Mouse (Mus musculus) erythroblast, adult 5-6 weeks (primary cell): ENCODE results near the gene Thbs2. TPM values are rescaled to one million over a fixed set of nuclear protein-coding genes. Genes with fewer than 3 reads are reported as not detected.

Source experiments
- ATAC-seq: replicated peaks from 2 replicates; pipeline ENCODE4 v1.8.0; 2016; ENCODE audit warnings: moderate number of reproducible peaks, mild to moderate bottlenecking, moderate TSS enrichment, inconsistent platforms; ENCODE audit not compliant: poor library complexity, low FRiP score, severe bottlenecking
- total RNA-seq, 2 experiments: library from RNA; stranded (forward) in 1 of 2; stranded (reverse) in 1 of 2; fragments of 150-400 nt in 1 of 2; fragments of 200-764, 138-1000 nt in 1 of 2; gene quantifications; 2 replicates each; pipeline versions ENCODE4 v1.2.3 to v1.2.4; 2015 to 2017; ENCODE audit warnings: low replicate concordance in 2 of 2

The Thbs2 gene
- not detected in 2 replicates for total RNA-seq (2015; ENCODE audit: low replicate concordance)
- total RNA-seq (2017; ENCODE audit: low replicate concordance): not detected in 2 replicates

DNA sequence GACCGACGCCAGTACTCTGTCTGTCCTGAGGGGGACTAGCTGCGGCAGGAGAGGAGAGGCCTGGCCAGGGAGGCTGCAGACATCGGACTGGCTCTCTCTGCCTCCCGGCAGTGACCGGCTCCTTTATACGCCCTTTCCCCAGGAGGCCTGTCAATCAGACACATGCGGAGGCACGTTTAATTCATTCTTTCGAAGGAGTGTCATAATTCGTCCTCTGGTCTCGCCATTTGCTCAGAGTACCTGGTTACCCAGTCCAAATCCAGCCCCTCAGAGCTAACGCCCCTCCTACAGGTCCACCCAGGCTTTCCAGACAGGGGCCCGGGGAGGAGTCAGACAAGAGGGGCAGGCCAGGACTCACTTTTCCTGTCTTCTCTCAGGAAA, at the start of gene Thbs2:
Gene Thbs2 (minus strand): TSS at position 242 of the 381 bp plus-strand sequence.
- ATAC-seq: no peak

- no peak for ATAC-seq
These were observed 41.5 kb upstream of the Thbs2 start for GRCm38 (mm10) chr17:14735493-14736004.

DNA sequence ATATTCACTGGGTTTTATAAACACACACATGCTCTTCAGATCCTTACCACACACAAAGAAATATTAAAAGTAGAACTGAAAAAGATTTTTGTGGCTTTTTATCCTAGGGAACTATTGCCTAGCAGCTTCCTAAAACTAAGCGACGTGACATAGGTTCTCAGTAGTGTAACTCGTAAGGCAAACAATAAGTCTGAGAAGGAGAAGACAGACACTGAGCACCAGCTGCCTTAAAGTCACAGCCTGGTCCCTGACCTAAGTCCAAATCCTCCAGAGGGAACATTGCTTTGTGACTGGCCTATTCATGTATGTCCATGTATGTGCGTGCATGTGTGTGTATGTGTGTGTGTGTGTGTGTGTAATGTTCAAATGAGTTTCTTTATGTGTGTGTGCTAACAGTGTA, 40.3 kb upstream of the Thbs2 start:
- ATAC-seq: no peak

GRCm38 (mm10) chr17:14733941-14734340, 39.9 kb upstream of the Thbs2 start:
- ATAC-seq: no peak

DNA sequence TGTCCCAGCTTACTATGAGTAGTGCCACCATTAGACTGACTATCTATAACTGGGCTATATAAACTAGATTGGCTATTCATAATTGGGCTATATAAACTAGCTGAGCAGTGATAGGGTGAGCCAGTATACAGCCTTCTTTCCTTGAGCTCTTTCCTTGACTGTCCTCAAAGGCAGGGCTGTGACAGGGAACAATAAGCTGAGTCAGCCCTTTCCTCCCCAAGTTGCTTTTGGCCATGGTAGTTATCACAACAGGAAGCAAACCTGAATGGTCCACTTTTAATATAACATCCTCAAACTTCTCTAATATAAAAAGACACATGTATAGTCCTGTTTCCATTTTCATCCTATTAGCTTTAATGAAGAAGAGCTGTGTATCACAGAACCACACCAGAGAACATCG, 39.0 kb upstream of the Thbs2 start:
- no peak for ATAC-seq

GRCm38 (mm10) chr17:14730629-14731028, 36.6 kb upstream of the Thbs2 start:
- ATAC-seq: no peak

DNA sequence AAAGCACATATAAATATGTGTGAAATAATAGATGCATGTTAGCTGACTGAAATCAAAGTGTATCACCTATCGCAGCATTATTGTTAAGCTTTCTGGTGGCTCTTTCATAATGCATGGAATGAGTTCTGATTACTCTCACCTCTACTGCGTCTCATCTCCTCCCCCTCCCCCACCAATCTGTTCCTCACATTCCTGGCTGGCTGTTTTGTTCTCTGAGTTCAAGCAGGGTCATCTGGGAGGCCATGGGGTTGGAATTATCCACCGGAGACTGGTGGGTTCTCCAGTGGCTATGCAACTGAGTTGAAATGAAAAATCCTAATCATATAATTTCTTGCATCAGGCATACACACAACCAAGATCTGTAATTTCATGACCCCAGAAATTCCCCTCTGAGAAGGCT, 33.4 kb upstream of the Thbs2 start:
- ATAC-seq: no peak

DNA sequence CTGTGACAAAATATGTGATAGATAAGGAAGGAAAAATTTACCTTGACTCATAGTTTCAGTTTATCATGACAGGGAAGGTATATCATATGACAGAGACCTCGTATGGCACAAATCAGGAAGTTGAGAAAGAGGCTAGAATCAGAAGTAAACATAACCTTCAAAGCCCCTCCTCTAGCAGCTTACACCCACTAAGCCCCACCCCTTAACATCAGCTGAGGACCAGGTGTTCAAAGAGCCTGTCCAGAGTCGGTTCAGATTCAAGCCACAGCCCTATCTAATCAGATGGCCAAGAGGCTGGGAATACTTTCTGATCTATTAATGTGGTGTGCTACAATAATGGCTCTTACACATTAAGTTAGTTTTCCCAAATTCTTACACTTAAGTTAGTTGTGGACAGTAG, 30.8 kb upstream of the Thbs2 start:
- no peak for ATAC-seq

DNA sequence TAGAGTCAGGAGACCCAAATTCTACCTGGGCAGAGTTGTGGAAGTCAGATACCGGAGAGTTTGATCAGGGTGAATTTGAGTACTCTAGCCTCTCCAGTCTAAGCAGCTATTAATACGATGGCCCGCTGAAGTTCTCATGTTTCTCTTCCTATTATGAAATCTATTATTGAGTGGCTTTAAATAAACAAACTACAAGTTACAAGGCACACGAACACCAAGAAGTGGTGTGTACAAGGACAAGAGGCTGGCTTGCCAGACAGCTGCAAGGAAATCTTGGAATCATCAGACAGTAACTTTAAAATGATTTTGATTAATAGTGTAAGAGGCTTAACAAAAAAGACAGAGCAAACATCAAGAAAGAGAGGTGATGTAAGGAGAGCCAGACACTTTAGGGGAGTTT, 27.3 kb upstream of the Thbs2 start:
- ATAC-seq: no peak

GRCm38 (mm10) chr17:14720912-14721311, 26.9 kb upstream of the Thbs2 start:
- no peak for ATAC-seq

DNA sequence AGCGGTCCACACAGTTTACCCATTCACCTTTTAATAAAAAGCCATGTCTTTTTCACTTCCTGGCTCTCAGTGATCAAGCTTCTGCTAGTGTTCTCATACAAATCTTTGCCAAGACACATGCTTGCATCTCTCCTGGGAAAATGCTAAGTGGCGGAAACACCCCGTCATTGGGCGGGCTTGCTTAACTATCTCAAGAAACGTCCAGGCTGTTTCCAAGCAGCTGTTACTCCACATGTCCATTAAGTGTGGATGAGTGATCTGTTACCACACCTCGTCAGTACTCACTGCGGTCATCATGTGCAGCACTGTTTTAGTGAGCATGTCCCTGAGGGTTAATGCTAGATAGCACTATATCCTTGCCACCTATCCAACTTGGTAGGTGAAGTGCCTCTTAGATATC, 26.2 kb upstream of the Thbs2 start:
- no peak for ATAC-seq

DNA sequence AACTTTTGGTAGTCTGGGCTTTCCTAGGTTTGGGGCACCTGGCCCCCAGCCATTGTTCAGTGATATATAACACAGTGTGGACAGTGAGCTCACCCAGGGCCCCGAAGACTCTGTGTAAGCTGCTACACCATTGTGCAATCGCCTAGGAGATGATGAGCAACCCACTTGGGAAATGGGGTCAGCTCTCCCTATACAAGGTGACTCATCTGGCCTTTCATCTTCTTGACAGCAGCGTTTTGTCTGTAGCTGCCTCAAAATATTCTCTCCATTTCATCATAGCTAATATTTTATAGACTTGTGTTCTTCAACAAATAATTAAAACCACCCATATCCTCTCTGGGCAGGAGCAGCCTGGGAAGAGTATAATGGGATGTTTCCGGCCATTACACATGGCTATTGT, 24.8 kb upstream of the Thbs2 start:
- ATAC-seq: no peak

DNA sequence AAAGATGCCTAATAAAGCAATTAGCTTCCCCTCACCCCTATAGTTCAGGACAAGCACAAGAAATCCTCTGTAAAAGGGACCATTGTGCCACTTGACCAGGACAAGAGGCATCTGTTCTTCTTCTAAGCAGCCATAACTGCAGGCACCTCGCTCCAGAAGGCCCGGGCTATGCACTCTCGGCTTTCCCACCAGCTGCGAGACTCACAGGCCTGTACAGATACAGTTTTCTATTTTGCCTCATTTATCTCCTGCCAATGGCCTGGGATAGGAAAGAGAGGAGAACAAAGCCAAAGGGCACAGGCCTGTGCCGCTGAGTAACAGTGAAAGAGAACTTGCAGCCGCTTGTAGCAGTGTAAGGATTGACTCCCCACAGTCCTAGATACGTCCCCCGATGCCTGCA, 20.7 kb upstream of the Thbs2 start:
- no peak for ATAC-seq

DNA sequence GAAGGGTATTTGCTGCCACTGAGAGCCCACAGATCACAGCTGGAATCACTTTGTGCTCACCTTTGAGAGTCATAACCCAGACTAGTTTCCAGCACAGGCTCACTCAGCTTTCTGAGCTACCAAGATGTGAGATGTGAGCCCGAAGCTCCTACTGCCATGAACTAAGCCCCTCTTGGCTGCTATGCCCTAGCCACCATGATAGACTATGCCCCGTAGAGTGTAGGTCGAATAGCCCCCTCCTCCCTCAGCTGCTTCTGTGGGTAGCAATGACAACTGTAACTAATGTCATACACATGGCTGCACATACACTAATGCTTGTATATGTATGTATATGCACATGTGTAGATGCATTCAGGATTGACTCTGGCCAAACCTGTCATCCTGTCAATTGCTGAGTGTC, 20.3 kb upstream of the Thbs2 start:
- no peak for ATAC-seq

- ATAC-seq: no peak
These were observed 17.7 kb upstream of the Thbs2 start for GRCm38 (mm10) chr17:14711784-14712183.

- no peak for ATAC-seq
These were observed 17.0 kb upstream of the Thbs2 start for GRCm38 (mm10) chr17:14711032-14711431.

DNA sequence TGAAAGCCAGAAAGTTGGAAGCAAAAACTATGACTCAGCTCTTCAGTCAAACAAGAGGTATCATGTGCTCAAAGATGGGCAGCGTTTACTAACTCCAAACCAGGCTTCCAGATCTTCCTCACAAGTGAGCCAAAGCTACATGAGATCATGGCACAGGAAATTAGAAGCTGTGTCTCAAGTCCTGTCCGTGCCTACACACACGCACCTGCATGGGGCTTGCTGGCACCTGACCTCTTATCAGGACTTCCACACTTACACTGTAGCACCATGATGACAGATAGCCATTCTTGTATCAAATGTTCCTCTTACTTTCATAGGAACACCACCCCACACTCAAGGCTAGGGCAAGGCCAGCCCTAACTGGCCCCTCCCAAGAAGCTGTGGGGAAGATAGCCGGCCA, 12.0 kb upstream of the Thbs2 start:
- ATAC-seq: no peak

DNA sequence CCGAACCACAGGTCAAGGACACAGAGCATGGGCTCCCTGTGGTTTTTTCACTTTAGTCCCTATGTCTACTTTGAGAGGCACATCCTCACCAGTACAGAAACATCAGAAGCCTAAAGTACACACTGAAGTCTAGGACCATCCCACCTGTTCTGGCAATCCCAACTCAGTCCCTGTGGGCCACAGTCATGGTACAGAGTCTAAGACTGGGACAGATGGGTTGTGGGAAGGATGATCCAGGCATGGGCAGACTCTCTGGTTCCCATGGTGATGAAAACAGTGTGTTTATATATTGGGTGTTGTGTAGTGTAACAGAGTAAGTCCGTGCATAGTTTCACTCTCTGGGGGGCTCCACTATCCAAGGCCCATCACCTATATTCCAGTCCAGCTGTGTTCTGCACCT, 11.4 kb upstream of the Thbs2 start:
- no peak for ATAC-seq

DNA sequence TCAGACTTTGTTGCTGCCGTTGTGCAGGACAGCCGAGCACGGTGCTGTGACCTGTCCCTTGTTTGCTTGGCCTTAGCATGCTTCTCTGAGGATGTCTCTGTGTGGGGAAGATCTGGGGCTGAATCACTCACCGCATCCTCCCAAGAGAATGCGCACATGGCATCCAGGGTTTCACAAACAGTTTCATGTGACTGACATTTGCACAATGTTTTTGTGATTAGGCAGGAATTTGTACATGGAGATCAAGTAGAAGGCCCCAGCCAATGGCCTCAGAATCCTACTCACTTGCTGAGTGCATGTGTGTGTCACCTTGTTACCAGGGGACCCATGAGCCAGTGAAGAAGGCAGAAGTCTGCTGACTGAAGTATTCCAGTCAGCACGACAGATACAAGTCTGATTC, 9.7 kb upstream of the Thbs2 start:
- no peak for ATAC-seq

DNA sequence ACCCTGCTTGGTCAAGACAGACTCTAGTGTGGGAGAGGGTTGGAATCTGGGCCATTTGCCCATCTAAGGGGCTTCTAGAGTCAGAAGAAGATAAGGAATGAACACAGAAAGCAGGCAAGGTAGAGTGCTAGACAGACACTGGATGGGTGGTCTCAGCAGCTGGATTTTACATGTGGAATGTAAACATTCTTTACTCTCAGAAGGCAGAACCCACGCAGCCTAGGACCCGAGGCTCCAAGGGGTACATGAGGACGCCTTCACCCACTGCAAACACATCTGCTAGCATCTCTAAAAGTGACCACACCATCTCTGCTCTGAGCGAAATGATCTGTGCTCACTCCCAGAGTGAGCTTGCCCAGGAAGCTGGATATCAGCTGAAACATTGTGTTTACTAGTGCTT, 9.2 kb upstream of the Thbs2 start:
- ATAC-seq: no peak

DNA sequence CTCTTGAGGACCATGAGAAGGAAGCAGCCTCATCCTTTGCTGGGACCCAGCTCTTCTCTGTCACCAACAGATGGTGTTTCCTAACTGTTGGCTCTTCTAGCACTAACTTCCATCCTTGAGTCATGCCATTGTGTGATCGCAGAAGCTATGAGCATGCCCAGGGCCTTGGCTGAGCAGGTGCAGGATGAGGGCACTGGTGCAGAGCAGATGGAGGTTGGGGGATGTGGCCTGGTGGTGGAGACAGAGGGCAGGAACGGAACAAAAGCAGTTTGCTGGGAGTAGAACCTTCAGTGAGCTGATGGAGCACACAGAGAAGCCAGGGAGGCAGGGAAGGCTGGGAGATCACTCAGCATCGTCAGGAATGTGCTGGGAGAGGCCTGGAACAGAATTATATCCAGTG, 8.7 kb upstream of the Thbs2 start:
- no peak for ATAC-seq

DNA sequence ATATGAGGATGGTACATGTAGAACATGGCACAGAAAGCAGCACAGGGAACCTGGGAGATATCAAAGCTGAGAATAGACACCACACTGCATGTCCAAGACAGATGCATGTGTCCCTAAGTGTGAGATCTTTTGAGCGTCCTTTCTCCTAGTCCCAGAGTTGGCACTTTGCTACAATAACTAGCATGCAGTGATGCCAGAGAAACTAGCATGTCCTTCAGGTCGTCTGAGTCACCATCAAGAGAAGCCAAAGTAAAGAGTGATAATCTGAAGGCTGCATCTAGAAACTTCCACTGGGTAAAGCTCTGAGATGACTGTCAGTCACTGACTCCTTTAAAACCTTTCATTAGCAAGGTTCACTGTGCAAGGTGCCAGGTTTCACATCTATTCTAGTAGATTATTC, 7.9 kb upstream of the Thbs2 start:
- ATAC-seq: no peak

DNA sequence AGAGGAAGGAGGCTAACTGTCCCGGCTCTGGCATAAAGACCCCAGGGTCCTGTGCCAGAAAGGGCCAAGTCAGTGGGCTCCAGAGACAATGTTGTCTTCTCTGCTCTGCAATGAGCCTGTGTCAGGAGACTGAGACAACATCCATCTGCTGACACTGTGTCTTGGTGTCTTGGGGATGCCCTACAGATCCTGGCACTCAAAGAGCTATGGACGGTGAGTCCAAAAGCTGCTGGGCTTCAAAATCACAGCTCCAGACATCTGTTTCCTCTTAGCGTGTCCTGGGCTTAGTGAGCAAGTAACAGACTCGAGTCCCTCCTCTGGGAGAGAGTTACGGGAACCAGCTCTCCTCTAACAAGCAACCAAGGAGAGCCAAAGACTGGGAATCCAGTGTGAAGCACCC, 6.2 kb upstream of the Thbs2 start:
- no peak for ATAC-seq
